Mouse (Mus musculus) thymus, adult 2 months (tissue): ENCODE measurements at regions not wholly inside any gene's neighbourhood (a gene's known extent, or its start where the extent isn't known, plus 50 kb on each side); places are given as distances from the start of the nearest gene placed in this dataset.

Source experiments
- DNase-seq: peaks from one replicate; pipeline ENCODE4 v3.0.0; 2021
- H3K27ac ChIP-seq: fragments of 200-500 bp; 2 replicates; pipeline ENCODE4 v1.5.1; 2012; ENCODE audit warnings: low read length, control low read depth; ENCODE audit not compliant: control insufficient read depth, insufficient read depth
- H3K27me3 ChIP-seq: fragments of 200-500 bp; 2 replicates; pipeline ENCODE4 v1.6.1; 2012; ENCODE audit warnings: mild to moderate bottlenecking, low read length, moderate library complexity, mixed read lengths; ENCODE audit not compliant: control insufficient read depth, insufficient read depth
- H3K36me3 ChIP-seq: fragments of 200-500 bp; 2 replicates; pipeline ENCODE4 v1.6.1; 2012; ENCODE audit warnings: mild to moderate bottlenecking, low read length, moderate library complexity; ENCODE audit not compliant: control insufficient read depth, insufficient read depth
- H3K4me1 ChIP-seq: fragments of 200-500 bp; replicated peaks from 2 replicates; pipeline ENCODE4 v1.6.1; 2012; ENCODE audit warnings: low read length; ENCODE audit not compliant: control insufficient read depth, insufficient read depth
- H3K4me3 ChIP-seq: fragments of 200-500 bp; 2 replicates; pipeline ENCODE4 v1.5.1; 2012; ENCODE audit warnings: mild to moderate bottlenecking, low read length, control low read depth, moderate library complexity; ENCODE audit not compliant: control insufficient read depth, insufficient read depth
- CTCF ChIP-seq: fragments of 200-500 bp; IDR thresholded peaks from 2 replicates; pipeline ENCODE4 v1.5.1; 2012; ENCODE audit warnings: mild to moderate bottlenecking, control low read depth, low read length, moderate library complexity, borderline replicate concordance; ENCODE audit not compliant: control insufficient read depth, poor library complexity, insufficient read depth; ENCODE audit errors: extremely low read depth
- POLR2A ChIP-seq: fragments of 200-500 bp; IDR thresholded peaks from 2 replicates; pipeline ENCODE4 v1.6.1; 2012; ENCODE audit warnings: mild to moderate bottlenecking, low read length, control low read depth, moderate library complexity; ENCODE audit not compliant: control insufficient read depth, poor library complexity, insufficient read depth; ENCODE audit errors: extremely low read depth
- WGBS: fragments of 180-500 bp; shearing (Covaris S2); methylation state at CpG from one replicate; pipeline ENCODE4 v1.1.7; 2018; 5-methylcytosine and 5-hydroxymethylcytosine counted together

GRCm38 (mm10) chr9:74621957-74622356, 239.8 kb upstream of the Onecut1 start:
- TF ChIP-seq CTCF (no peak), POLR2A (no peak)
- no peak overlapping the region for H3K4me3 ChIP-seq
- H3K27ac ChIP-seq: no peak overlapping the region
- no peaks in the 10 kb centered on the region for H3K36me3 ChIP-seq
- no peaks in the 10 kb centered on the region for H3K4me1 ChIP-seq
- DNase-seq: no peak
- H3K27me3 ChIP-seq: no peaks in the 10 kb centered on the region

- WGBS: 86% methylated on average over 2 of the region's 2 CpGs
- Histone ChIP-seq H3K4me1 (no peaks in the 10 kb centered on the region), H3K36me3 (no peaks in the 10 kb centered on the region), H3K27me3 (no peaks in the 10 kb centered on the region), H3K4me3 (no peak overlapping the region), H3K27ac (no peak overlapping the region)
- DNase-seq: no peak
- TF ChIP-seq CTCF: no peak
- TF ChIP-seq POLR2A: no peak
Observed at GRCm38 (mm10) chr9:74645394-74645793, 216.3 kb upstream of the Onecut1 start.

GRCm38 (mm10) chr9:74650036-74650435, 211.7 kb upstream of the Onecut1 start:
- H3K36me3 ChIP-seq: no peaks in the 10 kb centered on the region
- 73% methylated on average over 5 of the region's 5 CpGs for whole genome bisulfite sequencing
- no peak overlapping the region for H3K4me3 ChIP-seq
- H3K4me1 ChIP-seq: no peaks in the 10 kb centered on the region
- no peak for DNase-seq
- no peaks in the 10 kb centered on the region for H3K27me3 ChIP-seq
- no peak for TF ChIP-seq CTCF
- TF ChIP-seq POLR2A: no peak
- no peak overlapping the region for H3K27ac ChIP-seq

DNA sequence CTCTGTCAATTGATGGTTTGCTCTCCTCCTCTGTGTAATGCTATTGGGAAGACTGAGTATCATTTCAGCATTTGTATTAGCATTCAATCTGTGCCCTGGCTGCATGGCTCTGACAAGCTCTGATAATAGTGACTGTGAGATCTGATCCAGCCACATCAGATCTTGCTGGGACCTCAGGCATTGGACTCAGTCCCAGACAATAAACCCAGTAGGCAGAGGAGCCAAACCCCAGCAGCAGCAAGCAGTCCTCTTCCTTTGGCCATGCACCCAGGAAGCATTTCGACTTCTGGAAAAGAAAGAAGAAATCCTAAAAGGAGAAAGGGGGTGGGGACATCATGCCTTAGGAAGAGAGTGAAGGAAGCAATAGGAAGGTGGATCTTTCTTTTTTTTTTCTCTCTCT, 205.8 kb upstream of the Onecut1 start:
- DNase-seq: no peak
- no peaks in the 10 kb centered on the region for H3K4me1 ChIP-seq
- WGBS: 60% methylated on average over 1 of the region's 1 CpGs
- no peak overlapping the region for H3K4me3 ChIP-seq
- no peak overlapping the region for H3K27ac ChIP-seq
- no peaks in the 10 kb centered on the region for H3K27me3 ChIP-seq
- TF ChIP-seq CTCF (no peak), POLR2A (no peak)
- H3K36me3 ChIP-seq: no peaks in the 10 kb centered on the region

DNA sequence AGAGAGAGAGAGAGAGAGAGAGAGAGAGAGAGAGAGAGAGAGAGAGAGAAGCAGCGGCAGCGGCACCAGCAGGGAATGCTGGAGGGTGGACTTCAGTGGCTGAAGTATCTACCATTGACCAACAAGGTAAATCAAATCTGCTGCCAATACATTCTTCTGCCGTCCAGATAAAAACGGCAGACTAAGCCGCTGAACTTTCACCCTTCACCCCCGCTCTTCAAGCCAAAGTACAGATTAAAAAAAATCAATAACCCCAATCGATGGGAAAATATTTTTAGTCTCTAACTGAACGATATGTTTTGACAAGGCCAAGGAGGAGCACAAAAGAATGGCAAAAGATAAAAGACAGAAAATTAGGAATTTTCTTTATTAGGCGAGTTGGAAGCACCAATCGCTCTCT, 205.3 kb upstream of the Onecut1 start:
- no peak for TF ChIP-seq POLR2A
- TF ChIP-seq CTCF: no peak

GRCm38 (mm10) chr9:74671356-74671952, 190.3 kb upstream of the Onecut1 start:
- 86% methylated on average over 4 of the region's 4 CpGs for WGBS
- no peak for DNase-seq
- H3K27ac ChIP-seq: no peak overlapping the region
- H3K4me1 ChIP-seq: no peaks in the 10 kb centered on the region
- TF ChIP-seq POLR2A (no peak), CTCF (no peak)
- H3K36me3 ChIP-seq: no peaks in the 10 kb centered on the region
- no peak overlapping the region for H3K4me3 ChIP-seq
- no peaks in the 10 kb centered on the region for H3K27me3 ChIP-seq

More for the DNA sequence above, 205.3 kb upstream of the Onecut1 start:
- 89% methylated on average over 10 of the region's 10 CpGs for WGBS
- Histone ChIP-seq H3K4me3 (no peak overlapping the region), H3K4me1 (no peaks in the 10 kb centered on the region), H3K36me3 (no peaks in the 10 kb centered on the region), H3K27ac (no peak overlapping the region), H3K27me3 (no peaks in the 10 kb centered on the region)
- no peak for DNase-seq

- 92% methylated on average over 7 of the region's 7 CpGs for WGBS
- no peak for TF ChIP-seq CTCF
- TF ChIP-seq POLR2A: no peak
- no peak overlapping the region for H3K4me3 ChIP-seq
- H3K4me1 ChIP-seq: no peaks in the 10 kb centered on the region
- no peaks in the 10 kb centered on the region for H3K36me3 ChIP-seq
- H3K27ac ChIP-seq: no peak overlapping the region
- H3K27me3 ChIP-seq: no peaks in the 10 kb centered on the region
- DNase-seq: no peak
Observed at GRCm38 (mm10) chr9:74672261-74672660, 189.5 kb upstream of the Onecut1 start.
